Mouse (Mus musculus) monocyte, adult 5-6 weeks (primary cell): ENCODE data around the gene Dlgap1. TPM values are rescaled to one million over a fixed set of nuclear protein-coding genes. Genes with fewer than 3 reads are reported as not detected.

Source experiments
- ATAC-seq: fragments of 153-309, 156-312 bp; replicated peaks from 2 replicates; pipeline ENCODE4 v1.8.0; 2017; ENCODE audit warnings: mild to moderate bottlenecking; ENCODE audit not compliant: low TSS enrichment, insufficient number of reproducible peaks, severe bottlenecking, poor library complexity, low FRiP score
- total RNA-seq: library from RNA; stranded (forward); fragments of 200-1000, 200-491, 200-594 nt; gene quantifications from 3 replicates; pipeline ENCODE4 v1.2.3, GENCODE M21; 2017

Dlgap1 gene
- total RNA-seq, 1 experiment from 2014 or later, result not detected

- no peak for ATAC-seq
These were observed 786.9 kb downstream of the Dlgap1 start for GRCm38 (mm10) chr17:70755669-70756263.

GRCm38 (mm10) chr17:70762001-70762400, 793.1 kb downstream of the Dlgap1 start:
- no peak for ATAC-seq

- no peak for ATAC-seq
These were observed 793.8 kb downstream of the Dlgap1 start for GRCm38 (mm10) chr17:70762634-70763033.

- no peak for ATAC-seq
These were observed 796.5 kb downstream of the Dlgap1 start for GRCm38 (mm10) chr17:70765337-70765736.

- ATAC-seq, result no peak
These were observed 797.1 kb downstream of the Dlgap1 start for GRCm38 (mm10) chr17:70765976-70766375.

GRCm38 (mm10) chr17:70772120-70772899, 803.4 kb downstream of the Dlgap1 start:
- ATAC-seq, result no peak

- ATAC-seq, result no peak
These were observed 810.9 kb downstream of the Dlgap1 start for GRCm38 (mm10) chr17:70779770-70780169.

- ATAC-seq, result no peak
These were observed 812.1 kb downstream of the Dlgap1 start for GRCm38 (mm10) chr17:70780726-70781689.

GRCm38 (mm10) chr17:70783273-70783672, 814.4 kb downstream of the Dlgap1 start:
- no peak for ATAC-seq

- ATAC-seq, result no peak
These were observed 818.5 kb downstream of the Dlgap1 start for GRCm38 (mm10) chr17:70787366-70787765.

GRCm38 (mm10) chr17:70790801-70791200, 821.9 kb downstream of the Dlgap1 start:
- ATAC-seq, result no peak

- no peak for ATAC-seq
These were observed 822.9 kb downstream of the Dlgap1 start for GRCm38 (mm10) chr17:70791596-70792275.

GRCm38 (mm10) chr17:70794291-70794690, 825.4 kb downstream of the Dlgap1 start:
- ATAC-seq, result no peak

- no peak for ATAC-seq
These were observed 825.8 kb downstream of the Dlgap1 start for GRCm38 (mm10) chr17:70794722-70795121.

- ATAC-seq, result no peak
These were observed 826.3 kb downstream of the Dlgap1 start for GRCm38 (mm10) chr17:70795196-70795595.

- no peak for ATAC-seq
These were observed 828.3 kb downstream of the Dlgap1 start for GRCm38 (mm10) chr17:70796940-70797772.

GRCm38 (mm10) chr17:70797773-70798045, 828.8 kb downstream of the Dlgap1 start:
- no peak for ATAC-seq

- no peak for ATAC-seq
These were observed 830.4 kb downstream of the Dlgap1 start for GRCm38 (mm10) chr17:70799266-70799665.
